Mouse (Mus musculus) ES-E14 (cell line): ENCODE measurements at regions not wholly inside any gene's neighbourhood (a gene's known extent, or its start where the extent isn't known, plus 50 kb on each side); places are given as distances from the start of the nearest gene placed in this dataset.

Experiments
- DNase-seq: peaks from one replicate; pipeline ENCODE4 v3.0.0-alpha.2; 2013; ENCODE audit warnings: low read depth, low spot score
- H3K27ac ChIP-seq: 2 replicates; pipeline ENCODE4 v1.5.1; 2012; ENCODE audit warnings: low read depth, mild to moderate bottlenecking, low read length, moderate library complexity, mixed read lengths; ENCODE audit not compliant: poor library complexity, insufficient read depth, severe bottlenecking
- H3K36me3 ChIP-seq: 2 replicates; pipeline ENCODE4 v1.6.1; 2012; ENCODE audit warnings: mild to moderate bottlenecking, low read length, moderate library complexity, mixed read lengths; ENCODE audit not compliant: control insufficient read depth, poor library complexity, insufficient read depth, severe bottlenecking
- H3K4me1 ChIP-seq, 2 experiments: fragments of 150-350 bp in 1 of 2; sonication (generic) in 1 of 2; 2 replicates each; pipeline ENCODE4 v1.6.1; 2012; ENCODE audit warnings: low read length in 2 of 2, mild to moderate bottlenecking in 1 of 2, mixed read lengths in 1 of 2; ENCODE audit not compliant: control insufficient read depth in 2 of 2, insufficient read depth in 2 of 2, poor library complexity in 1 of 2
- H3K4me3 ChIP-seq, 2 experiments: fragments of 150-350 bp in 1 of 2; sonication (generic) in 1 of 2; 2 replicates each; pipeline ENCODE4 v1.5.1; 2012; ENCODE audit warnings: low read length in 2 of 2, low read depth in 1 of 2, mild to moderate bottlenecking in 1 of 2, mixed read lengths in 1 of 2; ENCODE audit not compliant: insufficient read depth in 1 of 2, poor library complexity in 1 of 2, severe bottlenecking in 1 of 2
- H3K9ac ChIP-seq: 2 replicates; pipeline ENCODE4 v1.6.1; 2012; ENCODE audit warnings: low read depth, mild to moderate bottlenecking, low read length, mixed read lengths; ENCODE audit not compliant: poor library complexity, insufficient read depth, severe bottlenecking
- H3K9me3 ChIP-seq: fragments of 150-350 bp; sonication (generic); 2 replicates; pipeline ENCODE4 v1.6.1; 2012; ENCODE audit warnings: low read depth, mild to moderate bottlenecking, low read length; ENCODE audit not compliant: control insufficient read depth, insufficient read depth
- CHD2 ChIP-seq: IDR thresholded peaks from 2 replicates; pipeline ENCODE4 v1.6.1; 2014; ENCODE audit warnings: mild to moderate bottlenecking, low read depth, low read length, inconsistent platforms
- HCFC1 ChIP-seq: IDR thresholded peaks from 2 replicates; pipeline ENCODE4 v1.6.1; 2012; ENCODE audit warnings: low read length, inconsistent platforms, borderline replicate concordance; ENCODE audit not compliant: insufficient read depth
- MAFK ChIP-seq: IDR thresholded peaks from 2 replicates; pipeline ENCODE4 v1.6.1; 2014; ENCODE audit warnings: mild to moderate bottlenecking, low read depth, low read length, inconsistent platforms; ENCODE audit not compliant: insufficient read depth
- ZC3H11A ChIP-seq: IDR thresholded peaks from 2 replicates; pipeline ENCODE4 v1.6.1; 2012; ENCODE audit warnings: low read depth, mild to moderate bottlenecking, inconsistent platforms, low read length, borderline replicate concordance
- ZNF384 ChIP-seq: IDR thresholded peaks from 2 replicates; pipeline ENCODE4 v1.6.1; 2012; ENCODE audit warnings: low read depth, low read length, inconsistent platforms
- in situ Hi-C, 2 experiments: fragments of 600-800 bp; cut with MboI; formaldehyde crosslinking; loops; one replicate each; pipeline ENCODE4 v1.15.1; 2025; ENCODE audit warnings: low sequenced_read_pairs in 2 of 2, inconsistent platforms in 1 of 2; ENCODE audit not compliant: unreplicated experiment in 2 of 2

DNA sequence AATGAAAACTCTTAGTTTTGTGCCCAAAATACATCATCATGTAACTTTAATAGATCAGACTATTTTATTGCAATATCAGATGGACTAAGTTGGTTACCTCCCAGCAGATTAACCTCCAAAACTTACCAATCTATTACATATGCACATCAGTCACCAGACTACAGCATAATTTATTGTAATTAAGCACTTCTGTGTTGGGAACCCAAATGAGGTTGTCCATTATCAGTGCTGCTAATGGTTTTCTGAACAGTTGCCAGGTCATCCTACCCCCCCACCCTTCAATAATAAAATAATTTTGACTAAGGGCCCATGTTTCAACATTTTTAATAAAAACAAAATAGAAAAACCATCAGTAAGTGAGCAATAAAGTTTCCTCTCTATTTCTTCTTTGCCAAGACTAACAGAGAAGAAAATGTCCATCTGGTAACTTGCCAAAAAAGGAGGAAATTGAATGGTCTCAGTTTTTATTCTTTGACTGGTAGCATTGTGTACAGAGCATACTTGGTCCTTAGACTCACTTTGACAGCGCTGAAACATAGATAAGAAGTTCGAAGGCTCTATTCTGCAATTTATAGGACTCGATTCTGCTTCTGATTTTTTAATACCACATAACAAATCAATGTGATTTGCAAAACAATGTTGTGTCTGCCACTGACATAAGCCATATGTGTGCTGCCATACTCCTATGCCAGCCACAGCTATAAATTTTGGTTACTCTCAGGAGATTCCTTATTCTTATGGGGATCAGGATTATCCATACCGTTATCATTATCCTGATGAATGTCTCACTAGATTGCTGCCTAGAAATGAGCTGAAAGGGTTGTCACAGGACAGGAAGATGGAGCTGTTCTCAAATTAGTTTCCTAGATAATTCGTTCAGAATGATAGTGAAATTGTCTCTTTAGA is 152.4 kb upstream of the Ferd3l start:
- Histone ChIP-seq H3K36me3 (no peaks in the 10 kb centered on the region), H3K4me1 (no peaks in the 10 kb centered on the region; a peak in 1 of 4 replicates), H3K9me3 (no peaks in the 10 kb centered on the region), H3K9ac (no peak overlapping the region), H3K27ac (no peak overlapping the region), H3K4me3 (no peak overlapping the region)
- no peak for DNase-seq
- no peak for TF ChIP-seq ZNF384
- TF ChIP-seq MAFK: no peak
- no peak for TF ChIP-seq HCFC1
- no peak for TF ChIP-seq CHD2
- in situ Hi-C loops: no loop called here

DNA sequence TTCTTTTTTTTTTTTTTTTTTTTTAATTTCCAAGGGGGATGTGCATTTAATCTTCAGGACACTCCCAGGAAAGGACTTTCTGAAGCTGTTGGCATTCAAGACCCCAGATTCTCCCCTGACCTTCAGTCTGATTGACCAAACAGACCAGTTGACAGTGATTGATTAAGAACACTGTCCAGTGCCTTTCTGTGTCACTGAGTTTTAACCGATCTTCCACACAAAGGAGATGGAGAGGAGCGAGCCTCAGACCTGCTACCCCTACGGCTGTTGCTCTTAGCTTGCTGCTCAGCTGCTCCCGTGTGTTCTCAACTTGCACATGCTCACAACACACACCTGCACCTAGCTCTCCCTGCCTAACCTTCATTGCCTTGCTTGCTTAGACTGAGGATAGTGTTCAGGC is 149.7 kb upstream of the Ferd3l start:
- in situ Hi-C loops: no loop called here
- Histone ChIP-seq H3K4me1 (no peaks in the 10 kb centered on the region; a peak in 1 of 4 replicates), H3K27ac (peak overlapping the region; percentile 12; the same call in 1 of the 2 replicates), H3K4me3 (no peak overlapping the region), H3K9me3 (no peaks in the 10 kb centered on the region), H3K36me3 (no peaks in the 10 kb centered on the region), H3K9ac (no peak overlapping the region)
- DNase-seq: no peak
- TF ChIP-seq MAFK: no peak
- TF ChIP-seq HCFC1: no peak
- no peak for TF ChIP-seq ZC3H11A
- no peak for TF ChIP-seq CHD2
- no peak for TF ChIP-seq ZNF384

DNA sequence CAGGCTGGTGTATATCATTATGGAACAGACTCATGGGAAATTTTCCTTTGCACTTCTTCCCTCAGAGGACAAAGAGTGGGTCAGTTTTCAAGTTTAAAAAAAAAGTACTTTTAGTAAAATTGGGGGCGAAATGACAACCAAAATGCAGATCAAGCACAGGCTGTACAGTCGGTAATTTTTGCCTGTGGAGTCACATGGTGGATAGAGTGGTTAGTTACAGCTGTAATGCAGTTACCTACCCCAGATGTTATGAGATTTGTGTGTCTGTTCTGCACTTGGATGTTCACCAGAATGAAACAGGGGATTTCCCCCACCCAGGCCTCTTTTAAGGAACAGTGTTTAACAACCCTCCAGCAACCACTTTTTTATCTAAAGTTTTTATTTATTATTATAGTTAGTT is 148.3 kb upstream of the Ferd3l start:
- no peak for DNase-seq
- Histone ChIP-seq H3K4me3 (no peak overlapping the region), H3K36me3 (no peaks in the 10 kb centered on the region), H3K9me3 (no peaks in the 10 kb centered on the region), H3K27ac (no peak overlapping the region), H3K4me1 (no peaks in the 10 kb centered on the region; a peak in 1 of 4 replicates), H3K9ac (no peak overlapping the region)
- in situ Hi-C loops: no loop called here
- TF ChIP-seq HCFC1: no peak
- TF ChIP-seq ZNF384: no peak
- TF ChIP-seq ZC3H11A: no peak
- TF ChIP-seq MAFK: no peak
- TF ChIP-seq CHD2: no peak

DNA sequence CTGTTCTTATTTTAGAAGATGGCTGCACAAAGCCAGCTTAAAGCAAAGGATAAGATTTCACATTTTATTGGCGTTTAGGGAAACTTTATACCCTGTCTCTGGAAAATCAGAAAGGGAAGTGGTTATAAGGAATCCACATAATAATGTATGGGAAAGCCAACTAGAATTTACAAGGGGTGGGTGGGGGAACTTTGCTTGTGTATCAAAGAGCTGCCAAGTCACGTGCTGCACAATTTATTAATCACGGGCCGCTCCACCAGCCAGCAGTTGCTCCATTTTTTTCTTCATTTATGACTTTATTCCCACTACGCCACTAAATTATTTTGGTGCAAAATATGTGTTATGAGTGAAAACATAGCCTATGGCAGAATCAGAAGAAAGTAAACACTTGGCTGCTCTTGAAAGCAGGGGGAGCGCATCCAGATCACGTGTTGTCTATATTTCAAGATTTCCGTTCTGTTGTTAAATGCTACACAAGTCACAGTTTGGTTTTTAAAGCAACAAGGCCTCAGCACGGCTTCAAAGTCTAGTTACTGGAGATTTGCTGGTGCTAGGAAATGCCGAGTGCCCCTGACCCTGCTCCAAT is 123.9 kb upstream of the Ferd3l start:
- no peaks in the 10 kb centered on the region for H3K36me3 ChIP-seq
- no peaks in the 10 kb centered on the region for H3K4me1 ChIP-seq
- in situ Hi-C loops: no loop called here
- H3K4me3 ChIP-seq: no peak overlapping the region
- no peaks in the 10 kb centered on the region for H3K9me3 ChIP-seq
- DNase-seq: no peak
- TF ChIP-seq ZNF384: no peak
- TF ChIP-seq ZC3H11A: no peak
- no peak for TF ChIP-seq HCFC1
- no peak for TF ChIP-seq CHD2
- no peak for TF ChIP-seq MAFK
- no peak overlapping the region for H3K9ac ChIP-seq
- no peak overlapping the region for H3K27ac ChIP-seq
